Mouse (Mus musculus) splenic B cell, adult 2 months (primary cell): ENCODE data around the gene C9orf72.

Experiments used
- DNase-seq: peaks from one replicate; pipeline ENCODE4 v3.0.0-alpha.2; 2011; ENCODE audit warnings: low read depth, low spot score
- H3K27me3 ChIP-seq: 2 replicates; pipeline ENCODE4 v1.6.1; 2012; ENCODE audit warnings: mild to moderate bottlenecking, low read length, moderate library complexity, mixed read lengths; ENCODE audit not compliant: control insufficient read depth, poor library complexity, insufficient read depth, severe bottlenecking
- H3K36me3 ChIP-seq: 2 replicates; pipeline ENCODE4 v1.6.1; 2012; ENCODE audit warnings: mild to moderate bottlenecking, low read length, moderate library complexity, mixed read lengths; ENCODE audit not compliant: control insufficient read depth, poor library complexity, insufficient read depth, severe bottlenecking

C9orf72 gene

GRCm38 (mm10) chr4:35156751-35157611, 69.0 kb downstream of the C9orf72 start, which contains the start of gene Mob3b:
Gene Mob3b (minus strand): TSS chr4:35157484.
- Histone ChIP-seq H3K36me3 (no peaks in the 10 kb centered on the region), H3K27me3 (0 out of 2 replicates have a peak, but pooled peaks cover 1% of the 10 kb centered on the region)
- DNase-seq, result peak; percentile 90

DNA sequence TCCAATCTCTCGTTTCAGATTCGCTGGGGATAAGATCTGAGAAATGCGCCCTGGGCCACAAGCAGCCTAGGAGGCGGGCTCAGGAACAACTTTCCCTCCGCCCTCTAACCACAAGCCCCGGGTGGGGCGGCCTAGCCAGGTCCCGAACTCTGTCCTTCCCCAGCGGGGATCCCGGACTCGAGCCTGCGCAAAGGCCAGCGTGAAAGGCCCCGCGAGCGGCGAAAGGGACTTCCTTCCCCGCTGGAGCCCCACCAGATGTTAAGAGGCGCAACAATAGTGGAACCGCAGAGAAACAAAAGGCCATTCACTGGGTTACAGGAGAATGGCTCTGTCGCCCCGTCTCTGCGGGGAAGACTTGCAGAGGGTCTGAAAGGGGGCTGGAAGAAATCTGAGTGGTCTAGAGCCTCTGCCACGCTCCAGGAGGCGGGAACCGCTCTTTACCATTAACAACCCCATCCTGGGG, 69.8 kb downstream of the C9orf72 start:
- no peaks in the 10 kb centered on the region for H3K36me3 ChIP-seq
- 0 out of 2 replicates have a peak, but pooled peaks cover 1% of the 10 kb centered on the region for H3K27me3 ChIP-seq
- peak; percentile 43 for DNase-seq

DNA sequence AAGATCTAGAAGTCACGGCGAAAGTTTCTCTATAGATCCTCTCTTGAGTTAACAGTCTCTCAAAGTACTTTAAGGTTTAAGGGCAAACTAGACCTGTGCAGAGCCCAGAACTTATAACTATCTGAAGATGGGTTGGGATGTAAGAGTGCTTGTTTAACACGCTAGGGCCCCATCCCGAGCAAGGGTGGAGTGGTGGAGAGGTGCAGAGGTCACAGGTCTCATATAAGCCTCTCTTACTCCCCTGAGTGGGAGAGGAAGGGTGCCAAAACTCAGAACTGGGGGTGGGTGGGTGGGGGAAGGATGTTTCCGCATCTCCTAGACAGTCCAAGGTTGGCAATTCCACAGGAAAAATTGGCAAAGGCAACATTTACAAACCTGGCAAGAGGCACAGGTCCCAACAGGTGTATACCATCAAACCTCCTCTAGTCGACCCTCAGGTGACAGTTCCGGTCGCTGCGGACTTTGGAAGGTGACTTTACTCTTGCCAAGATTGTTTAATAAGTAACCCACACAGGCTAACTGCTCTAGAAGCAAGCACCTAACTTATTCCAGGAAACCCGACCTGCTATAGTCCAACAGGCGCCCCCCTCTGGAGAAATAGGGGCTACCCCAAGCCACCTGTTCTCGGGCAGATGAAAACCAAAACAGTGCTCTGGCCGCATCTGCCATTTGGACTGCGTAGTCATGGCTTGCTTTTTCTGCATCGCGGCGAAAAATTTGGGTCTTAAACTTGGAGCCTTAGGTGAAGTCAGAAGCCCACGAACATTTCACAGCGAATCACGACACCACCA, 70.6 kb downstream of the C9orf72 start:
- peak; percentile 71 for DNase-seq
- H3K27me3 ChIP-seq, result 0 out of 2 replicates have a peak, but pooled peaks cover 1% of the 10 kb centered on the region
- H3K36me3 ChIP-seq, result no peaks in the 10 kb centered on the region

DNA sequence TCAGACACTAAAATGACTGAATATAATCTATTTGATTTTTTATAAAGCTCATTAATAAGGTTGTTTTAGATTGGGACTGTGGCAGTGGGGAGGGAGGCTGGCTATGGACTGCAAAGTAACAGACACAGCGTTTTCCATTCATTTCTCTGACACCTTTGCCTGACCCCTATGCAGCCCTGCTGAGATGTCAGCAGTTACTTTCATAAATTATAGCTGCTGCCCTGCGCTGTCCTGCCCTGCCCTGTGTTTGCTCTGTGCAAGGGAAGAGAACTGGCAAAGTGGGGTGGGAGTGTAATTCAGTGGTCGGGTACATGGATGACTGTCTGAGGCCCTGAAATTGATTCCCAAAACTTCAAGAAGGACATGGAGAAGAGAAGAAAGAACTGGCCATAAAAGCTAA, 71.9 kb downstream of the C9orf72 start:
- Histone ChIP-seq H3K36me3 (no peaks in the 10 kb centered on the region), H3K27me3 (0 out of 2 replicates have a peak, but pooled peaks cover 1% of the 10 kb centered on the region)
- DNase-seq, result no peak

DNA sequence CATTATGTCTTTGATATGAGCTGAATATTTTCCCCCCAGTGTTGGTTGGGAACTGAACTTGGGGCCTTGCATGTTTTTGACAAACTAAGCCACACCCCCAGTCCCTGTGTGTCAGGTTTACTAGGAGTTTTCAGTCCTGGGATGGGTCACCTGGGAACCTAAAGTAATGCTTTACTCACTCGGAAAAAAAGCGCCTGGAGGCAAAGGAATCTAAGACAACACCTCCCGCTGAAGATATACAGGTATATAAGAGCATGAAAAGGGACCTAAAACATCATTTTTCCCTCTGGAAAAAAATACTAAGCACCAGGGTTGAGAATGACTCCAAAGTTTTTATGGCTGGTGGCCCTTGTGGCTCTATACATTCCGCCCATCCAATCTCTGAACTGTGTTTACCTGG, 74.2 kb downstream of the C9orf72 start, which contains the start of gene Ifnk:
Gene Ifnk (plus strand): TSS at position 301 of the 400 bp plus-strand sequence.
- no peaks in the 10 kb centered on the region for H3K36me3 ChIP-seq
- no peak for DNase-seq
- 0 out of 2 replicates have a peak, but pooled peaks cover under 1% of the 10 kb centered on the region for H3K27me3 ChIP-seq

DNA sequence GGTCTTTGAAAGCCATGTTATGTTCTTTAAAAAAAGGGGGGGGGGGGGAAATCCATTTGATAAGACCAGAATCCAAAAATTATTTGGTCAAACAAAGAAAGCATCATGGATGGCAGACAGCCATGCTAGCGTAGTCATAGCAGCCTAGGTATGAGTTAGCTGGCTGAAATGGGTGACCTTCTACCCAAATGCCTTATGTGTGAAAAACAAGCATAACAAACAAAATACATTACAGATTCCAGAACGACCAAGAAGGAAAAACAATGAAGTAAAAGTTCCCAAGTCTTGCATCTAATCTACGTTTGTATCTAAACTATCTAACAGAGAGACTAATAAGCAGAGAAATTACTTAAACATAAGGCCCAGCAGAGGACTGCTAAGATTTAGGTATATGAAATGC, 75.3 kb downstream of the C9orf72 start:
- no peaks in the 10 kb centered on the region for H3K36me3 ChIP-seq
- no peaks in the 10 kb centered on the region for H3K27me3 ChIP-seq
- no peak for DNase-seq

DNA sequence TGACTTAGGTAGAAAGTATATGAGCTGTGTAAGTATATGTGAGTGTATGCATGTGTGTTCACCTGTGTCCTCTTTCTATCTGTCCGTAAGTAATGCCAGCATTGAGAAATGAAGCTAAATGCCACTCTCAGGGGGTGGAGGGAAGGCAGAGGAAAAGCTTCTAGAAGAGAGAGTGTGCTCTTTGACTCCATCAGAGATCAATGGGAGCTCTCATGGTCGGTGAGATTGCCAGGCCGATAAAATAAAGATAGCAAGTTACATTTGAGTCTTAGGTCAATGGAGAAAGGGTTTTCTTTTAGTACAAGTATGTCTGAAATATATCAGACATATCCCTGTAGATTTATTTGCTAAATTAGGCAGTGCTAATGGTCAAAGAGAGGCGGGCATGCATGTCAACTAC, 77.6 kb downstream of the C9orf72 start:
- no peaks in the 10 kb centered on the region for H3K36me3 ChIP-seq
- no peaks in the 10 kb centered on the region for H3K27me3 ChIP-seq
- DNase-seq, result no peak

GRCm38 (mm10) chr4:35146597-35146996, 79.4 kb downstream of the C9orf72 start:
- no peaks in the 10 kb centered on the region for H3K36me3 ChIP-seq
- DNase-seq, result no peak

GRCm38 (mm10) chr4:35145726-35146125, 80.2 kb downstream of the C9orf72 start:
- Histone ChIP-seq H3K27me3 (no peaks in the 10 kb centered on the region), H3K36me3 (no peaks in the 10 kb centered on the region)
- no peak for DNase-seq

More at GRCm38 (mm10) chr4:35146597-35146996, 79.4 kb downstream of the C9orf72 start:
- H3K27me3 ChIP-seq, result no peaks in the 10 kb centered on the region

- H3K27me3 ChIP-seq, result no peaks in the 10 kb centered on the region
- H3K36me3 ChIP-seq, result no peaks in the 10 kb centered on the region
- no peak for DNase-seq
These were observed 82.4 kb downstream of the C9orf72 start for GRCm38 (mm10) chr4:35143472-35144102.
